Mouse (Mus musculus): ENCODE results near the gene Nrgn. TPM values are rescaled to one million over a fixed set of nuclear protein-coding genes. Genes with fewer than 3 reads are reported as not detected.
A peak's percentile ranks its signal among the peaks of the same experiment; 100 is the strongest.

The Nrgn gene
- polyA plus RNA-seq, 1 experiment from 2014 or later = 4.4 TPM

GRCm38 (mm10) chr9:37537658-37538250 lies 14.9 kb downstream of the Nrgn start:
- ATAC-seq (ENCODE audit: insufficient read depth, low FRiP score) = no peak
- WGBS = 77% methylated on average over 5 of the region's 5 CpGs
- Histone ChIP-seq H3K9ac (ENCODE audit: low read length) (no peak overlapping the region; the same call in 1 of the 2 replicates), H3K4me1 (ENCODE audit: control insufficient read depth, insufficient read depth, low read length) (no peaks in the 10 kb centered on the region), H3K4me2 (ENCODE audit: low read depth, low read length) (no peak overlapping the region), H3K9me3 (replicated peaks; ENCODE audit: control insufficient read depth, low read length) (no peaks in the 10 kb centered on the region), H3K36me3 (ENCODE audit: control insufficient read depth, insufficient read depth, low read length) (no peaks in the 10 kb centered on the region), H3K4me3 (replicated peaks; ENCODE audit: low read length) (no peak overlapping the region), H3K27ac (ENCODE audit: low read length) (no peak overlapping the region), H3K27me3 (ENCODE audit: control insufficient read depth, insufficient read depth, low read length) (no peaks in the 10 kb centered on the region)

- H3K4me1 ChIP-seq (ENCODE audit: control insufficient read depth, insufficient read depth, low read length) = no peaks in the 10 kb centered on the region
- 75% methylated on average over 4 of the region's 4 CpGs for WGBS
- no peak overlapping the region for H3K9ac ChIP-seq (ENCODE audit: low read length)
- H3K27me3 ChIP-seq (ENCODE audit: control insufficient read depth, insufficient read depth, low read length) = no peaks in the 10 kb centered on the region
- no peak for ATAC-seq (ENCODE audit: insufficient read depth, low FRiP score)
- H3K4me2 ChIP-seq (ENCODE audit: low read depth, low read length) = no peak overlapping the region
- no peak overlapping the region for H3K4me3 ChIP-seq (replicated peaks; ENCODE audit: low read length)
- no peaks in the 10 kb centered on the region for H3K36me3 ChIP-seq (ENCODE audit: control insufficient read depth, insufficient read depth, low read length)
- no peaks in the 10 kb centered on the region for H3K9me3 ChIP-seq (replicated peaks; ENCODE audit: control insufficient read depth, low read length)
- no peak overlapping the region for H3K27ac ChIP-seq (ENCODE audit: low read length)
Observed at GRCm38 (mm10) chr9:37536851-37537250, 15.9 kb downstream of the Nrgn start.

- H3K27me3 ChIP-seq (ENCODE audit: control insufficient read depth, insufficient read depth, low read length) = peaks cover 11% of the 10 kb centered on the region; the same call in 1 of the 2 replicates
- H3K4me2 ChIP-seq (ENCODE audit: low read depth, low read length) = peak overlapping the region; percentile 73
- H3K27ac ChIP-seq (ENCODE audit: low read length) = peak overlapping the region; percentile 64
- peak overlapping the region; percentile 66 for H3K9ac ChIP-seq (ENCODE audit: low read length)
- H3K36me3 ChIP-seq (ENCODE audit: control insufficient read depth, insufficient read depth, low read length) = no peaks in the 10 kb centered on the region
- WGBS = 5% methylated on average over 31 of the region's 31 CpGs
- H3K4me1 ChIP-seq (ENCODE audit: control insufficient read depth, insufficient read depth, low read length) = peaks cover 29% of the 10 kb centered on the region
- ATAC-seq (ENCODE audit: insufficient read depth, low FRiP score) = peak; percentile 84
- H3K9me3 ChIP-seq (replicated peaks; ENCODE audit: control insufficient read depth, low read length) = no peaks in the 10 kb centered on the region
- peak overlapping the region; percentile 45 for H3K4me3 ChIP-seq (replicated peaks; ENCODE audit: low read length)
Observed at GRCm38 (mm10) chr9:37530888-37531705, 21.6 kb downstream of the Nrgn start.

- no peaks in the 10 kb centered on the region for H3K36me3 ChIP-seq (ENCODE audit: control insufficient read depth, insufficient read depth, low read length)
- H3K4me2 ChIP-seq (ENCODE audit: low read depth, low read length) = peak overlapping the region; percentile 73
- peak overlapping the region; percentile 45 for H3K4me3 ChIP-seq (replicated peaks; ENCODE audit: low read length)
- 3% methylated on average over 32 of the region's 32 CpGs for WGBS
- peak overlapping the region; percentile 66 for H3K27ac ChIP-seq (ENCODE audit: low read length)
- peaks cover 29% of the 10 kb centered on the region for H3K4me1 ChIP-seq (ENCODE audit: control insufficient read depth, insufficient read depth, low read length)
- H3K27me3 ChIP-seq (ENCODE audit: control insufficient read depth, insufficient read depth, low read length) = peaks cover 11% of the 10 kb centered on the region; the same call in 1 of the 2 replicates
- no peaks in the 10 kb centered on the region for H3K9me3 ChIP-seq (replicated peaks; ENCODE audit: control insufficient read depth, low read length)
- peak overlapping the region; percentile 66 for H3K9ac ChIP-seq (ENCODE audit: low read length)
- peak; percentile 43 for ATAC-seq (ENCODE audit: insufficient read depth, low FRiP score)
Observed at GRCm38 (mm10) chr9:37530031-37530887, 22.4 kb downstream of the Nrgn start.

- Histone ChIP-seq H3K27ac (ENCODE audit: low read length) (peak overlapping the region; percentile 66), H3K9ac (ENCODE audit: low read length) (no peak overlapping the region)
- no peak for ATAC-seq (ENCODE audit: insufficient read depth, low FRiP score)
Observed at GRCm38 (mm10) chr9:37528225-37528970, 24.3 kb downstream of the Nrgn start.

GRCm38 (mm10) chr9:37527396-37528224 lies 25.1 kb downstream of the Nrgn start, which contains the start of gene Esam:
Esam (plus strand) TSS chr9:37528078.
- peaks cover 29% of the 10 kb centered on the region for H3K4me1 ChIP-seq (ENCODE audit: control insufficient read depth, insufficient read depth, low read length)
- H3K4me3 ChIP-seq (replicated peaks; ENCODE audit: low read length) = peak within 1 kb of the TSS; percentile 45
- H3K9ac ChIP-seq (ENCODE audit: low read length) = peak within 1 kb of the TSS; percentile 54; the same call in 1 of the 2 replicates
- H3K4me2 ChIP-seq (ENCODE audit: low read depth, low read length) = peak within 1 kb of the TSS; percentile 48
- ATAC-seq (ENCODE audit: insufficient read depth, low FRiP score) = peak; percentile 28; the same call in 1 of the 2 replicates
- peaks cover 5% of the 10 kb centered on the region; the same call in 1 of the 2 replicates for H3K36me3 ChIP-seq (ENCODE audit: control insufficient read depth, insufficient read depth, low read length)
- H3K9me3 ChIP-seq (replicated peaks; ENCODE audit: control insufficient read depth, low read length) = no peaks in the 10 kb centered on the region
- H3K27ac ChIP-seq (ENCODE audit: low read length) = peak within 1 kb of the TSS; percentile 66
- peaks cover 11% of the 10 kb centered on the region; the same call in 1 of the 2 replicates for H3K27me3 ChIP-seq (ENCODE audit: control insufficient read depth, insufficient read depth, low read length)
- 14% methylated on average over 41 of the region's 41 CpGs for WGBS

More at GRCm38 (mm10) chr9:37528225-37528970, 24.3 kb downstream of the Nrgn start:
- H3K36me3 ChIP-seq (ENCODE audit: control insufficient read depth, insufficient read depth, low read length) = no peaks in the 10 kb centered on the region
- H3K4me2 ChIP-seq (ENCODE audit: low read depth, low read length) = peak overlapping the region; percentile 2; the same call in 1 of the 2 replicates
- peaks cover 29% of the 10 kb centered on the region for H3K4me1 ChIP-seq (ENCODE audit: control insufficient read depth, insufficient read depth, low read length)
- 44% methylated on average over 9 of the region's 9 CpGs for WGBS
- H3K27me3 ChIP-seq (ENCODE audit: control insufficient read depth, insufficient read depth, low read length) = peaks cover 11% of the 10 kb centered on the region; the same call in 1 of the 2 replicates
- H3K9me3 ChIP-seq (replicated peaks; ENCODE audit: control insufficient read depth, low read length) = no peaks in the 10 kb centered on the region
- H3K4me3 ChIP-seq (replicated peaks; ENCODE audit: low read length) = peak overlapping the region; percentile 45

GRCm38 (mm10) chr9:37526443-37527395 lies 26.0 kb downstream of the Nrgn start:
- H3K4me3 ChIP-seq (replicated peaks; ENCODE audit: low read length) = 0 out of 2 replicates have a peak overlapping the region, but pooled peaks have one; percentile 45
- ATAC-seq (ENCODE audit: insufficient read depth, low FRiP score) = no peak
- no peak overlapping the region for H3K27ac ChIP-seq (ENCODE audit: low read length)
- H3K4me2 ChIP-seq (ENCODE audit: low read depth, low read length) = peak overlapping the region; percentile 48; the same call in 1 of the 2 replicates
- H3K9ac ChIP-seq (ENCODE audit: low read length) = no peak overlapping the region
- H3K27me3 ChIP-seq (ENCODE audit: control insufficient read depth, insufficient read depth, low read length) = peaks cover 11% of the 10 kb centered on the region; the same call in 1 of the 2 replicates
- 30% methylated on average over 21 of the region's 21 CpGs for WGBS
- peaks cover 29% of the 10 kb centered on the region for H3K4me1 ChIP-seq (ENCODE audit: control insufficient read depth, insufficient read depth, low read length)
- no peaks in the 10 kb centered on the region for H3K9me3 ChIP-seq (replicated peaks; ENCODE audit: control insufficient read depth, low read length)
- peaks cover 5% of the 10 kb centered on the region; the same call in 1 of the 2 replicates for H3K36me3 ChIP-seq (ENCODE audit: control insufficient read depth, insufficient read depth, low read length)

All from stomach, embryonic 16.5 days (tissue).